Mouse (Mus musculus) liver, embryonic 14.5 days (tissue): ENCODE data around the gene Gm13199.

Experiments used
- CTCF ChIP-seq: IDR thresholded peaks from 2 replicates; pipeline ENCODE4 v1.5.1; 2016; ENCODE audit warnings: antibody characterized with exemption, low read depth, control low read depth
- EP300 ChIP-seq: IDR thresholded peaks from 2 replicates; pipeline ENCODE4 v1.6.1; 2016; ENCODE audit warnings: antibody characterized with exemption, low read depth

GRCm38 (mm10) chr2:5889412-5889811 lies 26.7 kb upstream of the Gm13199 start:
- TF ChIP-seq CTCF (no peak), EP300 (no peak)
